Mouse (Mus musculus) mouse embryonic stem cell (cell line): ENCODE results near the gene Sec14l1.

Experiments
- in situ Hi-C, 2 experiments: fragments of 300-500 bp; cut with MboI; formaldehyde crosslinking; loops; 1 replicate in 1 of 2; 3 replicates in 1 of 2; pipeline ENCODE4 v1.14.3; 2019 to 2020; ENCODE audit warnings: low sequenced_read_pairs in 2 of 2, low pct_unique_long_range_greater_than_20kb in 1 of 2, mixed read lengths in 1 of 2; ENCODE audit not compliant: unreplicated experiment in 1 of 2

Sec14l1 gene

DNA sequence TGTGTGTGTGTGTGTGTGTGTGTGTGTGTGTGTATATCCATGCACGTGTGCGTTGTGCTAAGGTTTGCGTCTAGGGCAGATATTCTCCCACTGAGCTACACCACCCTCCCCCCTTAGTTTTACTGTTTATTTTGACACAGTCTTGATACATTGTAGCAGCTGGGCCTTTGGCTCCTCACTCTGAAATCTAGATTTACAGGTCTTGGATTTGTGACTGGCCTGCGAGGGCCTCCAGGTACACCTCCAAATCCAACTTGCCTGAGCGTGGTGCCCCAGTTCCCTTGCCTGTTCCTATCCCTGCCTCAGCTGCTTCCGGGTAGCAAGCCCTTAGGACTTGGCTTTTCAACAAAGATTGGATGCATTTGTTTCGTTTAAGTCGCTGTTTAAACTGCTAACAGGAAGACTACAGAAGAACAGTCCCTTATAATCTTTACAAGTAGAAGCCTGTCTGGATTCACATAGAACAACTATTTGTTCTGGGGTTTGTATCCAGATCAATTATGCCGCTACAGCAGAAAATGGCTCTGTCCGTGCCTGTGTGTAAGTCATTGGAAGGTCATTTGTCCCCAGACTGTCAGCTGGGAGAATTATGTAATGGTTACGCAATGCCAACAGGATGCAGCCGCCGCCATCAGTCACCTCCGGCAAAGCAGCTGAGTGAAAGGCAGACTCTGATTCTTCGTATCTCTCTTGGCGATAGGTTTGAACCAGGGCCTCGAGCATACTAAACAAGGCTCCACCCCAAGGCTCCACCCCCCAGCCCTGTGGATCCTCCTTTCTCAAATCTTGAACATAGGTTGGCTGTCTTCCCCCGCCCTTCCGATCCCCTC is 31.7 kb upstream of the Sec14l1 start:
- in situ Hi-C loops = loop anchor here in 1 of 2 experiments (5.0 to 25.0 kb wide), 2 partner anchors 34 to 529 kb away; partner anchors contain the start of gene Sec14l1

GRCm38 (mm10) chr11:117083882-117084260 is 31.1 kb upstream of the Sec14l1 start:
- in situ Hi-C loops = loop anchor here in 1 of 2 experiments (5.0 to 25.0 kb wide), 2 partner anchors 33 to 528 kb away; partner anchors contain the start of gene Sec14l1

GRCm38 (mm10) chr11:117086215-117086614 is 28.8 kb upstream of the Sec14l1 start:
- in situ Hi-C loops = loop anchor here in 1 of 2 experiments (25.0 kb wide), 1 partner anchor 526 kb away; no protein-coding TSS in a partner anchor

DNA sequence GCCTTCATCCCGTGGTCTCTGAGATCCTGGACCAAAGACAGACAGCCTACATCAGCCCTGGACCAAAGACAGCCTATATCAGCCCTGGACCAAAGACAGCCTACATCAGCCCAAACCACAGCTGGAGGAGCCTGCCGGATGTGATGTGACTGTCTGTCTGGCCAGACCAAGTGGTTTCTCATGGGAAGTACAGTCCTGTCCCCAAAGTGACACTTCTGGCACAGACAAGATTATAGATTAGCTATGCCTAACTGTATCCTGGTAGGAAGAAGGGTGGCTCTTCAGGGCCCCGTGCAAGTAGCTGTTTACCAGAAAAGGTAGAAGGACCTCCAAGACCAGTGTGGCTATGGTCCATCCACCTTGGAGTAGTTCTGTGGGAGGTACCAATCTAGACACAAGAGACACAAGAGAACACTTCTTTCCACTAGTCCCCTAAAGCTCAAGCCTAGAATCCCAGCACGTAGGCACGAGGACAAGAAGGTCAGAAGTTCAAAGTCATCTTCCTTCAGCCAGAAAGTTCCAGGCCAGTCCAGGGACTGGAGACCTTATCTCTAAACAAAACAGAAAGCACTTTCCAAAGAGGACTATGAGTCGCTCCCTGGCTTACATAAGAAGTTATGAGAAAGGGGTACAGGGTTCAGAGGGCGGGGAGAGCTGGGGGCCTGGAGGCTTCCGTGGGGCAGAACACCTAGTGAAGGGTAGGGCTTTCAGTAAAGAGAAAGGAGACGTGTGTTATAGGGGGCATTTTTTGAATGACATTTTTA is 27.8 kb upstream of the Sec14l1 start:
- in situ Hi-C loops = loop anchor here in 1 of 2 experiments (25.0 kb wide), 1 partner anchor 525 kb away; no protein-coding TSS in a partner anchor

- in situ Hi-C loops = loop anchor here in 1 of 2 experiments (25.0 kb wide), 1 partner anchor 524 kb away; no protein-coding TSS in a partner anchor
These were observed 26.5 kb upstream of the Sec14l1 start for GRCm38 (mm10) chr11:117088271-117088991.

DNA sequence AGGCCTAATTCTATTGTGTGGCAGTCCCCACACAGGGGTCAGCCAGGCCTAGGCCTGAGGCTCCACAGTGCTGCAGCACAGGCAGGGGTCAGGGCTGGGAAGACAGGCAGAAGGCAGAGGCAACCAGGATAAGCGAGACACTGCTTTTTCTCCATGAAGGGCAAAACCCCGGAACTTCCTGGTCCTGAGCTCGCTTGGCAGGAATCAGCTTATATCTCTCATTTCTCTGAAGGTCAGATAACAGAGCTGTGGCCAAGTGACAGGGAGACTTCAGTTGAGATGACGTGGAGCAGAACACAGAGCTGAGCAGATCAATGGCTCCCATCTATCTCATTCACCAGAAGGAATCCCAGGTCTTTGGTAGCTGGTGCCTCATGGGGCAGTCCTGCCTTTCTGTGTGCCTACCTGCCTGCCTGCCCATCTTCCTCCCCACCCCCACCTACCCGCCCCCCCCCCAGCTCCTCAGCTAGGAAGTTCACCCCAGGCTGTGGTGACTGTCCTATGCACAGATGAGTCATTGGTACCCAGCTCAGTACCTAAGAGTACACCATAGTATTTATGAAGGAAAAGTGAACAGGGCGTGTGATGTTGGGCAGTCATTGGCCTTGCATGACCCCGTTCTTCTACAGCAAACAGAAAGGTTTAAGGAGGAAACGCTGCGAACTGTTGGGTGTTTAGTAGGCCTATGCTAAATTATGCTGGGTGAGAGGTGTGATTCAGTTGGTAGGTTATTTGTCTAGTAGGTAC is 25.1 kb upstream of the Sec14l1 start:
- in situ Hi-C loops = loop anchor here in 1 of 2 experiments (25.0 kb wide), 1 partner anchor 522 kb away; no protein-coding TSS in a partner anchor

- in situ Hi-C loops = loop anchor here in 1 of 2 experiments (25.0 kb wide), 1 partner anchor 521 kb away; no protein-coding TSS in a partner anchor
These were observed 23.6 kb upstream of the Sec14l1 start for GRCm38 (mm10) chr11:117091406-117091805.

GRCm38 (mm10) chr11:117091845-117092244 is 23.1 kb upstream of the Sec14l1 start:
- in situ Hi-C loops = loop anchor here in 1 of 2 experiments (25.0 kb wide), 1 partner anchor 520 kb away; no protein-coding TSS in a partner anchor

GRCm38 (mm10) chr11:117092711-117093110 is 22.3 kb upstream of the Sec14l1 start:
- in situ Hi-C loops = loop anchor here in 1 of 2 experiments (25.0 kb wide), 1 partner anchor 520 kb away; no protein-coding TSS in a partner anchor

DNA sequence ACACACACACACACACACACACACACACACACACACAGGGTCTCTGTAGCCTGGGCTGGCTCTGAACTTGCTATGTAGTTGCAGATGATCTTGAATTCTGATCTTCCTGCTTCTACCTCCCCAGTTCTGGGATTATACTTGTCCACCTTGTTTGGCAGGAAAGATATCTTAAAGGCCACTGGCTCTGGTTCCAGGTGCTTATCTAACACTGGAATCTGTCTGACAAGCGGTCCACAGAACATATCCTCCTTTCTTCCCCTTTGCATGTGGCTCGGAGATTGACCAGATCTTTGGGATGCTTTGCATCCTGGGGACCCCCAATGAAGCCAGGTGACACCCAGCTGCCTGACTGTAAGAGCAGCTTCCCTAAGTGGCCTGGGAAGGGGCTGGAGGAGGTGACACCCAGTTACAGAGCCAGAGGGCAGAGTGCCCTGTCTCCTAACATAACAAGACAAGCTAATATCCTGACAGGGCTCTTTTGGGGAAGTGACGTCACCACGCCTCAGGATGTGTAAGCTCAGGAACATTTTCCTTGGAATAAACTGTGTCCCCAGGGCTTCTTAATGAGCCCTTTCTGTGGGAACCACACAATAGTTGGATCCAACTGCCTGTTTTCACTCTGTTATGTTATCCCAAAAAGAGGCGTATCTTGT is 20.9 kb upstream of the Sec14l1 start:
- in situ Hi-C loops = loop anchor here in 1 of 2 experiments (25.0 kb wide), 1 partner anchor 518 kb away; no protein-coding TSS in a partner anchor

- in situ Hi-C loops = loop anchor here in 1 of 2 experiments (25.0 kb wide), 1 partner anchor 518 kb away; no protein-coding TSS in a partner anchor
These were observed 20.3 kb upstream of the Sec14l1 start for GRCm38 (mm10) chr11:117094646-117095045.

GRCm38 (mm10) chr11:117097021-117097420 is 17.9 kb upstream of the Sec14l1 start:
- in situ Hi-C loops = loop anchor here in 1 of 2 experiments (25.0 kb wide), 1 partner anchor 515 kb away; no protein-coding TSS in a partner anchor

GRCm38 (mm10) chr11:117098155-117098554 is 16.8 kb upstream of the Sec14l1 start:
- in situ Hi-C loops = loop anchor here in 1 of 2 experiments (25.0 kb wide), 1 partner anchor 514 kb away; no protein-coding TSS in a partner anchor

GRCm38 (mm10) chr11:117098784-117099183 is 16.2 kb upstream of the Sec14l1 start:
- in situ Hi-C loops = loop anchor here in 1 of 2 experiments (25.0 kb wide), 1 partner anchor 514 kb away; no protein-coding TSS in a partner anchor

GRCm38 (mm10) chr11:117099372-117099771 is 15.6 kb upstream of the Sec14l1 start:
- in situ Hi-C loops = loop anchor here in 1 of 2 experiments (25.0 kb wide), 1 partner anchor 513 kb away; no protein-coding TSS in a partner anchor

- in situ Hi-C loops = no loop called here
These were observed 13.5 kb upstream of the Sec14l1 start for GRCm38 (mm10) chr11:117101351-117101921.
